Mouse (Mus musculus): ENCODE measurements around the gene Trim27. TPM values are rescaled to one million over a fixed set of nuclear protein-coding genes. Genes with fewer than 3 reads are reported as not detected.

Trim27 gene
- polyA plus RNA-seq, 1 experiment from 2014 or later = 108 TPM

DNA sequence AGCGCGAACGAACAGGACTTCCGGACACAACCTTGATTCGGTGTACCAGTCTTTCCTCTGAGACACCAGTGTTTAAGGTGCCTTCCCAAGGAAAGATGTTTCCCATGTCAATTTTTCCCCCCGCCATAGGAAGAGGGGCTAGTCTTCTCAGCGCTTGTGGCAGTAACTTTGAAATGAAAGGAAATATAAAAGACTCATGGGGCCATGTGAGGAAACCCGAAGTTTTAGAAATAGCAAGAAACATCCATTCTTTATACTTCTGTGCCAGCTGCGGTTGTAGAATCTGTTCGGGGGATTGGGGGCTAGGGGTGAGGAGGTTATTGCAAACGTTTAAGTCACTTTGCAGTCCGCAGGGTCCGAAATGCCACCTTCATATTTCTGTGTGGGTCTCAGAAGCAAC, 64.0 kb downstream of the Trim27 start:
- WGBS = 15% methylated on average over 13 of the region's 13 CpGs
- no peak for ATAC-seq (ENCODE audit: low read depth)

DNA sequence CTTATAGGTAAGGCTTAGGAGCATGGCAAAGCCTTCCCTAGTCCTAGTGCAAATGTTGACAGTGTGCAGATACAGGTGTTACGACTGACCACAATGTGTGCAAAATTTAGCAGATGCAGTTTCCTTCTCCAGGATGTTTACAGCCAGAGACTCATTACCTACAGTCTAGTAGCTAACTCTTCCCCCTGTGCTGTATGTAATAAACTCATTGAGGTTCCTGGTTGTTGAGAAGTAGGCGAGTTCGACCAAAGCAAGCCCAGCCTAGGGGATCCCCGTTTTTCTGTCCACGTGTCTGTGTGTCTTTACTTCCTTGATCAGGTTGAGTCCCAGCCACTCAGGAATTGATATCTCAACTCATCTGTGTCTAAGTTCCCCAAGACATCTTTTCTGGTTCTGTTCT, 64.8 kb downstream of the Trim27 start:
- Histone ChIP-seq H3K9me3 (ENCODE audit: control insufficient read depth, low read length) (no peaks in the 10 kb centered on the region), H3K4me1 (replicated peaks; ENCODE audit: control insufficient read depth, insufficient read depth, low read length) (0 out of 2 replicates have a peak, but pooled peaks cover 6% of the 10 kb centered on the region), H3K4me3 (ENCODE audit: low read length) (no peak overlapping the region), H3K27ac (ENCODE audit: low read length) (no peak overlapping the region), H3K27me3 (ENCODE audit: control insufficient read depth, insufficient read depth, low read depth, low read length) (peaks cover 2% of the 10 kb centered on the region; the same call in 1 of the 2 replicates), H3K9ac (ENCODE audit: low read length) (no peak overlapping the region), H3K4me2 (ENCODE audit: low read depth, low read length) (no peak overlapping the region), H3K36me3 (ENCODE audit: control insufficient read depth, insufficient read depth, low read length) (no peaks in the 10 kb centered on the region)
- WGBS = 77% methylated on average over 5 of the region's 5 CpGs
- no peak for ATAC-seq (ENCODE audit: low read depth)

More for the DNA sequence above, 64.0 kb downstream of the Trim27 start:
- 0 out of 2 replicates have a peak, but pooled peaks cover 6% of the 10 kb centered on the region for H3K4me1 ChIP-seq (replicated peaks; ENCODE audit: control insufficient read depth, insufficient read depth, low read length)
- peak overlapping the region; percentile 53 for H3K4me2 ChIP-seq (ENCODE audit: low read depth, low read length)
- peaks cover 2% of the 10 kb centered on the region; the same call in 1 of the 2 replicates for H3K27me3 ChIP-seq (ENCODE audit: control insufficient read depth, insufficient read depth, low read depth, low read length)
- no peaks in the 10 kb centered on the region for H3K36me3 ChIP-seq (ENCODE audit: control insufficient read depth, insufficient read depth, low read length)
- H3K9me3 ChIP-seq (ENCODE audit: control insufficient read depth, low read length) = no peaks in the 10 kb centered on the region
- H3K27ac ChIP-seq (ENCODE audit: low read length) = no peak overlapping the region
- peak overlapping the region; percentile 35 for H3K4me3 ChIP-seq (ENCODE audit: low read length)
- H3K9ac ChIP-seq (ENCODE audit: low read length) = 0 out of 2 replicates have a peak overlapping the region, but pooled peaks have one; percentile 33

Other genes with a start within 250 kb of the Trim27 start
- gene Olfr1370, start 104.5 kb upstream of the Trim27 start, polyA plus RNA-seq (2015; fragmentation: Nextera tagmentation; extraction: Ambion mirVana) = not detected in 2 replicates
- gene Olfr1369-ps1, start 68.0 kb upstream of the Trim27 start, polyA plus RNA-seq (2015; fragmentation: Nextera tagmentation; extraction: Ambion mirVana) = not detected in 2 replicates
- not detected in 2 replicates for gene Olfr263, start 49.8 kb upstream of the Trim27 start, polyA plus RNA-seq (2015; fragmentation: Nextera tagmentation; extraction: Ambion mirVana)
- not detected in 2 replicates for gene Olfr1368, start 33.6 kb upstream of the Trim27 start, polyA plus RNA-seq (2015; fragmentation: Nextera tagmentation; extraction: Ambion mirVana)
- not detected in 2 replicates for gene Gpx5, start 113.3 kb downstream of the Trim27 start, polyA plus RNA-seq (2015; fragmentation: Nextera tagmentation; extraction: Ambion mirVana)
- gene Gpx6, start 132.7 kb downstream of the Trim27 start, polyA plus RNA-seq (2015; fragmentation: Nextera tagmentation; extraction: Ambion mirVana) = not detected in 2 replicates
- gene Olfr1367, start 167.5 kb downstream of the Trim27 start, polyA plus RNA-seq (2015; fragmentation: Nextera tagmentation; extraction: Ambion mirVana) = not detected in 2 replicates
- 11.5 and 11.7 TPM in 2 replicates for gene Zscan12, start 183.4 kb downstream of the Trim27 start, polyA plus RNA-seq (2015; fragmentation: Nextera tagmentation; extraction: Ambion mirVana)
- gene Zkscan3, start 223.3 kb downstream of the Trim27 start, polyA plus RNA-seq (2015; fragmentation: Nextera tagmentation; extraction: Ambion mirVana) = 84.4 and 85.3 TPM in 2 replicates

All from lung, embryonic 16.5 days (tissue).